Mouse (Mus musculus): ENCODE results near the gene Sirt4. TPM values are rescaled to one million over a fixed set of nuclear protein-coding genes. Genes with fewer than 3 reads are reported as not detected.
A peak's percentile ranks its signal among the peaks of the same experiment; 100 is the strongest.

Sirt4 gene
- total and polyA plus RNA-seq, 3 experiments = 15.3 to 25.1 (median 18.8) TPM

- H3K27ac ChIP-seq = no peak overlapping the region; the same call in 1 of the 2 replicates
- H3K4me3 ChIP-seq = no peak overlapping the region; the same call in 1 of the 2 replicates
- H3K27me3 ChIP-seq (ENCODE audit: control insufficient read depth, insufficient read depth, low read length) = no peaks in the 10 kb centered on the region
- no peaks in the 10 kb centered on the region for H3K36me3 ChIP-seq (ENCODE audit: control insufficient read depth, insufficient read depth, low read length)
- no peak overlapping the region for H3K9ac ChIP-seq (ENCODE audit: low read depth, low read length)
- no peaks in the 10 kb centered on the region; the same call in 1 of the 2 replicates for H3K79me2 ChIP-seq (replicated peaks; ENCODE audit: control insufficient read depth, insufficient read depth, low read length)
- no peak for DNase-seq
- 67% methylated on average over 6 of the region's 6 CpGs for WGBS
- intact Hi-C loops (cut with DNase I) = loop anchor here (10.0 kb wide), 2 partner anchors 151 to 209 kb away; partner anchors contain the start of genes Coq5, Rab35 and Rnf10
- no peaks in the 10 kb centered on the region for H3K4me1 ChIP-seq (ENCODE audit: control insufficient read depth, insufficient read depth, low read length)
- TF ChIP-seq POLR2A (IDR thresholded peaks at IDR 0.05; ENCODE audit: insufficient read depth, low read depth, low read length) (no peak), EP300 (IDR thresholded peaks at IDR 0.05; ENCODE audit: insufficient read depth, low read depth, low read length) (no peak), CTCF (IDR thresholded peaks at IDR 0.05) (peak; percentile 54)
These were observed 1.1 kb downstream of the Sirt4 start for GRCm38 (mm10) chr5:115483385-115483784.

GRCm38 (mm10) chr5:115482390-115483265, 1.9 kb downstream of the Sirt4 start:
- H3K9ac ChIP-seq (ENCODE audit: low read depth, low read length) = no peak overlapping the region
- no peak overlapping the region for H3K27ac ChIP-seq
- no peak for TF ChIP-seq CTCF (IDR thresholded peaks at IDR 0.05)
- TF ChIP-seq EP300 (IDR thresholded peaks at IDR 0.05; ENCODE audit: insufficient read depth, low read depth, low read length) = no peak
- no peak for TF ChIP-seq POLR2A (IDR thresholded peaks at IDR 0.05; ENCODE audit: insufficient read depth, low read depth, low read length)

GRCm38 (mm10) chr5:115480101-115480500, 4.4 kb downstream of the Sirt4 start:
- no peak overlapping the region for H3K4me3 ChIP-seq
- no peaks in the 10 kb centered on the region; the same call in 1 of the 2 replicates for H3K79me2 ChIP-seq (replicated peaks; ENCODE audit: control insufficient read depth, insufficient read depth, low read length)
- WGBS = 63% methylated on average over 27 of the region's 27 CpGs
- TF ChIP-seq POLR2A (IDR thresholded peaks at IDR 0.05; ENCODE audit: insufficient read depth, low read depth, low read length) (no peak), EP300 (IDR thresholded peaks at IDR 0.05; ENCODE audit: insufficient read depth, low read depth, low read length) (no peak), CTCF (IDR thresholded peaks at IDR 0.05) (no peak)
- no peak overlapping the region for H3K9ac ChIP-seq (ENCODE audit: low read depth, low read length)
- H3K27me3 ChIP-seq (ENCODE audit: control insufficient read depth, insufficient read depth, low read length) = no peaks in the 10 kb centered on the region
- H3K4me1 ChIP-seq (ENCODE audit: control insufficient read depth, insufficient read depth, low read length) = peaks cover 2% of the 10 kb centered on the region; the same call in 1 of the 2 replicates
- H3K36me3 ChIP-seq (ENCODE audit: control insufficient read depth, insufficient read depth, low read length) = no peaks in the 10 kb centered on the region
- DNase-seq = peak in 1 of 2 experiments; percentile 34
- no peak overlapping the region for H3K27ac ChIP-seq
- intact Hi-C loops (cut with DNase I) = loop anchor here (10.0 kb wide), 2 partner anchors 155 to 205 kb away; partner anchors contain the start of genes Coq5, Rab35 and Rnf10

More at GRCm38 (mm10) chr5:115482390-115483265, 1.9 kb downstream of the Sirt4 start:
- H3K4me1 ChIP-seq (ENCODE audit: control insufficient read depth, insufficient read depth, low read length) = no peaks in the 10 kb centered on the region
- H3K4me3 ChIP-seq = no peak overlapping the region
- no peaks in the 10 kb centered on the region for H3K27me3 ChIP-seq (ENCODE audit: control insufficient read depth, insufficient read depth, low read length)
- intact Hi-C loops (cut with DNase I) = loop anchor here (10.0 kb wide), 2 partner anchors 152 to 208 kb away; partner anchors contain the start of genes Coq5, Rab35 and Rnf10
- no peak for DNase-seq
- H3K36me3 ChIP-seq (ENCODE audit: control insufficient read depth, insufficient read depth, low read length) = no peaks in the 10 kb centered on the region
- WGBS = 67% methylated on average over 38 of the region's 38 CpGs
- H3K79me2 ChIP-seq (replicated peaks; ENCODE audit: control insufficient read depth, insufficient read depth, low read length) = no peaks in the 10 kb centered on the region; the same call in 1 of the 2 replicates

- H3K36me3 ChIP-seq (ENCODE audit: control insufficient read depth, insufficient read depth, low read length) = no peaks in the 10 kb centered on the region
- H3K27me3 ChIP-seq (ENCODE audit: control insufficient read depth, insufficient read depth, low read length) = no peaks in the 10 kb centered on the region
- H3K79me2 ChIP-seq (replicated peaks; ENCODE audit: control insufficient read depth, insufficient read depth, low read length) = no peaks in the 10 kb centered on the region; the same call in 1 of the 2 replicates
- intact Hi-C loops (cut with DNase I) = no loop called here
- DNase-seq = no peak
- 78% methylated on average over 15 of the region's 15 CpGs for WGBS
- no peak for TF ChIP-seq EP300 (IDR thresholded peaks at IDR 0.05; ENCODE audit: insufficient read depth, low read depth, low read length)
- no peak for TF ChIP-seq POLR2A (IDR thresholded peaks at IDR 0.05; ENCODE audit: insufficient read depth, low read depth, low read length)
- no peak for TF ChIP-seq CTCF (IDR thresholded peaks at IDR 0.05)
- H3K4me1 ChIP-seq (ENCODE audit: control insufficient read depth, insufficient read depth, low read length) = peaks cover 2% of the 10 kb centered on the region; the same call in 1 of the 2 replicates
- no peak overlapping the region for H3K4me3 ChIP-seq
- H3K27ac ChIP-seq = no peak overlapping the region
- H3K9ac ChIP-seq (ENCODE audit: low read depth, low read length) = no peak overlapping the region
These were observed 5.0 kb downstream of the Sirt4 start for GRCm38 (mm10) chr5:115479561-115479960.

- intact Hi-C loops (cut with DNase I) = no loop called here
- H3K27ac ChIP-seq = no peak overlapping the region
- WGBS = 47% methylated on average over 12 of the region's 12 CpGs
These were observed 8.3 kb downstream of the Sirt4 start for GRCm38 (mm10) chr5:115476107-115476727.

More at GRCm38 (mm10) chr5:115476107-115476727, 8.3 kb downstream of the Sirt4 start:
- Histone ChIP-seq H3K79me2 (replicated peaks; ENCODE audit: control insufficient read depth, insufficient read depth, low read length) (no peaks in the 10 kb centered on the region), H3K4me3 (no peak overlapping the region), H3K9ac (ENCODE audit: low read depth, low read length) (peak overlapping the region; percentile 23; the same call in 1 of the 2 replicates), H3K4me1 (ENCODE audit: control insufficient read depth, insufficient read depth, low read length) (peaks cover 2% of the 10 kb centered on the region; the same call in 1 of the 2 replicates), H3K27me3 (ENCODE audit: control insufficient read depth, insufficient read depth, low read length) (no peaks in the 10 kb centered on the region), H3K36me3 (ENCODE audit: control insufficient read depth, insufficient read depth, low read length) (no peaks in the 10 kb centered on the region)
- TF ChIP-seq POLR2A (IDR thresholded peaks at IDR 0.05; ENCODE audit: insufficient read depth, low read depth, low read length) = peak; percentile 37; the same call in 1 of the 2 replicates
- TF ChIP-seq CTCF (IDR thresholded peaks at IDR 0.05) = no peak
- no peak for DNase-seq
